Mouse (Mus musculus) megakaryocyte-erythroid progenitor cell, adult 5-6 weeks (primary cell): ENCODE data around the gene Rybp. TPM values are rescaled to one million over a fixed set of nuclear protein-coding genes. Genes with fewer than 3 reads are reported as not detected.

ENCODE experiments used
- ATAC-seq: replicated peaks from 2 replicates; pipeline ENCODE4 v1.8.0; 2016; ENCODE audit warnings: mild to moderate bottlenecking, inconsistent platforms; ENCODE audit not compliant: severe bottlenecking, poor library complexity, low FRiP score, low TSS enrichment
- total RNA-seq, 2 experiments: library from RNA; stranded (forward) in 1 of 2; stranded (reverse) in 1 of 2; fragments of 200-1000, 215-1000 nt in 1 of 2; fragments of >200 nt in 1 of 2; fragmentation: Nextera tagmentation in 1 of 2; gene quantifications; 2 replicates each; pipeline ENCODE4 v1.2.3; 2014 to 2017

The Rybp gene
- total RNA-seq, 2 experiments from 2014 or later: 29.4 to 54.9 TPM

DNA sequence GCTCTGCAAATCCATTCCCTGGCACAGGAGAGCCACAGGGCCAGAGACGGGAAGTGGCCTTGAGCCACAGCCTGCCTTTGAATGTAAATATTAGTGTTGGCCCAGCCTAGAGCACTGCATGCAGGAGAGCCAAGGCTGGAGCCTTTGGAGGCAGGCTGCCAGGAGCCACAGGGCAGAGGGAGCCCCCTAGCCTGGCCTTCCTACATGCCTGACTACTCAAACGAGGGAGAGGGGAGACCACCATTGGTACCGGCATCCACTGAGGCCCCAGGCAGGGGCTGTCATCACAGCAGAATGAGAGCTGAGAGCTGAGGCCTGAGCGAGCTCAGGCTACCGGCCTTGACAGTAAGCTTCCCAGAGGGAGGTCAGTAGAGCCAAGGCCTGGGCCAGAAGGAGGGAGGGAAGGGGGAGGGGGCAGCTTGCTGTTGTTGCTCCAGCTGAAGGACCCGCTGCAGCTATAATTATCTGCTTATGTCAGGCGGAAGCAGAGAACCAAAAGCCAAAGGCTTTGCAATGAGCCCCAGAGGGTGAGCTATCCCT is 91.3 kb downstream of the Rybp start:
- no peak for ATAC-seq

DNA sequence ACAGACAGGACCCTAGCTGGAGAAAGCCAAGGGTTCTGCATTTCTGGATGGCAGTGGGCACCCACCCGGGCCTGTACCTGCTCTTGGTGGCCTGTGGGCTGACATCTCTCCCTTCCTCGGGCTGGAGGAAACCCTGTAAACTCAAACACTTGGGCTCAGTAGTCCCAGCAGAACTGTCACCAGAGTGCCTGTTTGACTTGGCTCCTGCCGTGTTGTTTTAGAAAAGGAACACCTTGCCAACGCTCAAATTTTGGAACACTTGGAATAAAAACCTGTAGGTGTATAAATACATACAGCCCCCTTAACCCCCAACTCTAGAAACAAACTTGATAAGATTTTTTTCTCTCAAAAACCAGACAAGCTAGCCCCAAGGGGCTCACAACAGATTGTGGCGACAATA is 92.2 kb downstream of the Rybp start:
- ATAC-seq: no peak

DNA sequence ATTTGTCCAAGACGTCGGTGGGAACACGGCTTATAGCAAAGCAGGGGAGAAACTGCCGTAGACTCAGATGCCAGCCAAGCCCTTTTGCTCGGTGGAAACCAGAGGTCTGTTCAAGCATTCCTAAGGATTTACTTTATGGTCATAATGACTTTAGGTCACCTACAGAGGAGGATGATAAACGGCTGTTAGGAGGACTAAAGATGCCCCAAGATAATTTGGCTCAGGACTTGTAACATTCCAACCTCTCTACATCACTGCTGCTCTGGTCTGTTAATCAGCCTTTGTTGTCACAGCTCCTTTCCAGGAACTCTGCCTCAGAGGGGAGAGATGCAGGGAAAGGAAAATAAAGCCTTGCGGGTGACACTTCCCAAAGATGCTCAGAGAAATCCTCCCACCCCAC is 93.5 kb downstream of the Rybp start:
- ATAC-seq: no peak

DNA sequence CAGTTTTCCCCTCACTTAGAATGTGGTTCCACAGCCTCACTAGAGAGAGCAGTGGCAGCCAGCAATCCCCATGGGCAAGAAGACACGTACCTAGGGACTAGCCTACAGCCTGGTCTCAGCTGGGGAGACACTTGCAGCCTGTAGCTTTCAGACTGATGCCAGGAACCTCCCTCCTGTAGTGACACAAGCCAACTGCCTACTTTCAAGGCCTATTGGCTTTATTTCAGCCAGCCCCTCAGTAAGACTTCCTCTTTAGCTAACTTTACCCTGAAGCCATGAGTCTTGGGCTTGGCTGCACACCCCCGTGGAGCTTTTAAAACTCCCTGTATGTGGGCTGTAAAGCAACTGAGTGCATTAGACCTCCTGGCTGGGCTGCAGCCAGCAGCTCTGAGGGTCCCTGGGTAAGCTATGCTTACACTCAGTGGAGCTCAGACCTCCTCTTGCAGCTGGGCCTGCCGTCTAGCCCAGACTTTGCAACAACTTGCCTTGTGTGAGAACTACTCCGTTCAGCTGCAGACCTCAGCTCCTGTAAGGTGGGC is 94.5 kb downstream of the Rybp start:
- no peak for ATAC-seq

DNA sequence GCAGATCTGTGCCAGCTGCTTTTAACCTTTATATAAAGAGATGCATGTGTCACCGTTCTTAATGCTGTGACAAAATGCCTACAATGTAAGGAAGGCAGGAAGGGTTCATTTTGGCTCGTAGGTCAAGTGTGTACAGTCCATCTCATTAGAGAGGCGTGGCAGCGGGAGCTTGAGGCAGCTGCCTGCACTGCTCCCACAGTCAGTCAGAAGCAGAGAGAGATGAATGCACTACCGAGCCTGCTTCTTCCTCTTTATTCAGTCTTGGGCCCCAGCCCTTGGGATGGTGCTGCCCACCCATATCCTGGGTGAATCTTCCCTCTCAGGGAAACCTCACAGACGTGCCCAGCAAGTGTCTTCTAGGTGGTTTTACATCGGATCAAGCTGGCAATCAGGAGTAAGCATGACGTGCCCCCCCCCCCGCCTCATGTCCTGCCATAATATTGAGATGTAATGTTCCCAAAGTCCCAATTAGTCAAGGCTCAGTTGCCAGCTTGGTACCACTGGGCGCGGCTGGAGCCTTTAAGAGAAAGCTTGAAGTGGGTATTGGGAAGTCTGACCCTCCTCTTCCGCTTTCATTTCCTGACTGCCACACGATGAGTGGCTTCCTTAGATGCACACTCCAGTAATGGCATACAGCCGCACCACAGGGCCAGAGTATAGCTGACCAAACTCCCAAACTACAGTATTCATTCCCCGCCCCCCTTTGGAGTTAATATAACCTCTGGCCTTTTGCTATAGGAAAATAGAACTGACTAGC is 96.3 kb downstream of the Rybp start:
- no peak for ATAC-seq

DNA sequence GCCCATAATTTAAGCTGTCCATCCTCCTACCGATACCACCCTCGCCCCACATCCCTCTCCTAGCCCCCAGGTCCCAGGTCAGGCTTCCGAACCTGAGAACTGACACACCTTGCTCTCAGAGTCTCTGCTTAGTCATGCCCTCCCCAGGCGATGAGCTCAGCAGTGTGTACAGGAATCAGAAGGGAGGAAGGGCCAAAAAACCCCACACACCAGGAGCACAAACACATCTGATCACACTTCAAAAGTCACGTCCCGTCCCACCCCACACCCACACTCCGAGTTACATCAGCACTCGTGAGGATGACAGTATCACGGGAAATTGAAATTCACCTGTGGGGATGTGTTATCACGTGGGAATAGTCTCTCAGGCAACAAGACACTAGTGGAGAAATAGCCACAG is 97.0 kb downstream of the Rybp start:
- ATAC-seq: no peak

DNA sequence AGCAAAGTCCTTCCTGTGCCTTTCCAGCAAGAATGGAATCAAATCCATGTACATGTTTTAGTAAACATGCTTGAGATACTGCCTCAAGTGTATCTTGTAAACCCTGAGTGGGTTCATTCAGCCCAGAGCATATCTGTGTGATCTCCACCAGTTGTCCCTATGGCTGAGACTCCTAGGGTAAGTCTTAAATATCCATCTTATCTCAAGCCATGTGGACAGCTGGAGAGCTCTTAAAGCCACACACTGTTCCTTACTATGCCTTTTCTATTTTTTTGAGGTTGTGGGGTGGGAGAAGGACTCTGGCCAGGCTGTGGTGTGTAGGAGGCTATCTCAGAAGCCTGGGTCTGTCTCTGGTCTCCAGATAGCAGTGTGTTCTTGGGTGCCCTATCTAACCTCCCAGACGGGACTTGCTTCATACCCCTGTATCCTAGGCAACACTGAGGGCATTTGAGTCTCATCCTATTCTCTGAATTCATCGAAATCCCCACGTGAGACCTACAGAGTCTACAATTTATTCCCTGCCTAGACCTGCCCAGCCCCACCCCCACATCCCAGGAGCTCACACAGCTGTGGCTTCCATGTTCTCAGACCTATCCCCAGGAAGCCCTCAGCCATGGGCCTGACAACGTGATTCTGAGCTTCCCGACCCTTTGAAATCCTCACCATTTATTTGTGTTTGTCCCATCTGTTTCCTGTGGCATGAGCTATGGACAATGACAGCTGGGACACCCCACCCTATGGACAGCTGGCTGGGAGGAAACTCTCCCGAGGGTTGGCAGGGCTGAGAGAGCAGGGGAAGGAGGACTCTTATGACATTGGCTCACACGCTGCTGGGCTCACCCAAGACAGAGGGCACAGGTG is 98.2 kb downstream of the Rybp start:
- peak; percentile 83 for ATAC-seq

DNA sequence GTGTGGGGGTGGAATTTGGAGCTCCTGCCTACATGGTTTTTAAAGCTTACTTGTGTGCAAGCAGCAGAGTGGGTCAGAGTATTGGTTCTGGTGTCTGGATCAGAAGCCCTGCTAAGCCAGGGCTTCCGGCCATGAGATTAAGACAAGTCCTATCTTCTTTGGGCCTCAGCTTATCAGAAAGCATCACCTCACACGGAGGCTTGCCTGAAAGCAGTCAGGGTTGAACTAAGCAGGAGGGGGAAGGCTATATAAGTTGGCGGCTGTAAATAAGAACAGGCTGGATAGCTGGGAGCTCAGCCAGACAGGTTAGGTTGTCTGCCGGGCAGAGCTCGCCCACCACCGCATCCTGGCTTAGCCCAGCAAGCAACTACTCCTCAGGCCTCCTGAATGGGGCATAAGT is 99.5 kb downstream of the Rybp start:
- ATAC-seq: peak; percentile 50

DNA sequence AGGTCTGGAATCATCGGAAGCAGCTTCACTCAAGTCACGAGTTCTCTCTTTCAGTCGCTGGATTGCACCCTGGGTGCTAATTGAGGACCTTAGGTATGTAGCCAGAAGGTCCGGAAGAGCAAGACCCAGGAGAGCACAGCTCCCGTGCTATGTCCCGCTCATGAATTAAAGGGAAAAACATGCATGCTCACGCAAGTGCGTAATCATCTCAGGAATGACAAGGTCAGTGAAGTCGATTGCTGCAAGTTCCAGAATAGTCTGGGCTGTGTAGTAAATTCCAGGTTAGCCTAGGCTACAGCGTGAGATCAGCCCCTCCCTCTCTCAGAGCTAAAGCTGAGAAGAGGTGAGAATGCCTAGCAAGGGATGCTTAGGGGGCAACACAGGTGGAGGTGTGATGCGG is 100.5 kb downstream of the Rybp start:
- ATAC-seq: no peak

DNA sequence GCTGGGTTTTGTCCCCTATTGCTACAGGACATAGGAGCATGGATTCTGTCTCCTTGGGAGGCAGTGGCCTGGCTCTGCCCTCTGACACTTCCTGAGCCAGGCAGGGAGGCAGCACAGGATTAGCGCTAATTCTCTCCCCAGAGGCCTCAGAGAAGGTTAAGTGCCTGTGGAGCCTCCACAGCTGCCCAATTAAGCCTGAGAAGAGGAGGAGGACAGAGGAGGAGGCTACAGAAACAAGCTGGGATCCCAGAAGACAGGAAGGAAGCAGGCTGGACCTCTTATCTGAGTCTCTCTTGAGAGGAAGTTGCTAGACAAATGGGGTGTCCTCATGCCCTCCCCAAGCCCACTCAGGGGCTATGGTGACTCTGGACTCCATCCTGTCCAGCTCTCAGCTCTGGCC is 101.8 kb downstream of the Rybp start:
- ATAC-seq: no peak

DNA sequence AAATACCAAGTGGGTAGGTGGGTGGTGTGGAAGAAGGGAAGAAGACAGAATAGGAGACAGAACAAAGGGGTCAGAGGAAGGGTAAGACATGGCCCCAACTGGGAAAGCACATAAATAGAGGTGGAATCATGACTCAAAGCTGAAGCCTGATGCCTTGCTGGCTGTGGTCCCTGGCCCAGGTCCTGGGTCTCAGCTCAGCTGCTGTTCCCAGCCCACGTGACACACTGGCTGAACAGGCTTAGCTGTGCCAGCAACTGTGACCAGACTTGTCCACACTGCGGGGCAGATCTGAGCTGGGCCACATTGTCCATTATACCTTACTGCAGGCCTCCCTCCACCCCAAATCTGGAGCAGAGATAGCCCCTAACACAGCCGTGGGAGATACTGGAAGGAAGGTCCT is 103.9 kb downstream of the Rybp start:
- no peak for ATAC-seq

DNA sequence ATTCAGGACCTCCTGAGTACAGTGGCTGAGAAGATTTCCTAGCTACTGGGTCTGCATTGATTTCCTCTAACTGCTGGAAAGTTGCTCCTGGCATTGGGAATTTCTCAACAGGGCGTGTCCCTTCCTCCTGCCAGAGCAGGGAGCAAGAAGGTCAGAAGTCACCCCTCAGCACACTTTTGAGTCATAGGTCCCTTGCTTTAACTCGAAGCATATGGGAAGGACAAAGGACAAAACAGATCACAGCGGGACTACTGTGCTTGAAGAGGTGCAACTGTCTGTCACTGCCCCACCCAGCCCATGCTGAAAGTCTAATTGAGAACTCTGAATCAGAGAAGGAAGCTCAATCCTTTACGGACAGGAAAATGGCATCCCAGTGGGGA is 106.4 kb downstream of the Rybp start:
- ATAC-seq: no peak

DNA sequence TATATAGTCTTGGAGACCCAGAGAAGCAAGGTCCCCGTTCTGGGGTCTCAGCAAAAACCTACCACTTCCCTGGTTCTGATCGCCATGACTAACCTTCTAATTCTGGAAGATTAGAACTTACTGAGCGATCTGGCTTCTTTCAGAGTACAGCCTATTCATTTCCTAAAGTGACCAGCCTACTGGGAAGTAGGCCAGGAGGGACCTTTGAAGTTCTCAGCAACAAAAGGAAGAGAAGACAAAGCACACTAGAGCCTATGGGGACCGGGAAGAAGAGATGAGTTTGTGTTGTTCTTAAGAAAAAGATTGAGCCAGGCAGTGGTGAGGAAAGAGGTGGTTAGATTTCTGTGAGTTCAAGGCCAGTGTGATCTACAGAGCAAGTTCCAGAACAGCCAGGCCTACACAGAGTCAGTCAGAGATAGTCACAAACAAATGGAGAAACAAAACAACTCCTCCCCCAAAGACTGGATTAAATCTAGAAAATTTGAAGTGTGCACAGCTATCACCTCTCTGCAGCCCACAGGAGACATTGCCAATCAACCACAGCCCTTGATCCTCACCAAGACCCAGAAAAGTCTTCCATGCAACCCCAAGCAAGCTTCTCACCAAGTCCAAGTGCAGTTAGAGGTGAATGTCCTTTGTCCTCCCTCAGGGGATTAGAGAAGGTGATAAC is 106.9 kb downstream of the Rybp start:
- ATAC-seq: peak; percentile 20

DNA sequence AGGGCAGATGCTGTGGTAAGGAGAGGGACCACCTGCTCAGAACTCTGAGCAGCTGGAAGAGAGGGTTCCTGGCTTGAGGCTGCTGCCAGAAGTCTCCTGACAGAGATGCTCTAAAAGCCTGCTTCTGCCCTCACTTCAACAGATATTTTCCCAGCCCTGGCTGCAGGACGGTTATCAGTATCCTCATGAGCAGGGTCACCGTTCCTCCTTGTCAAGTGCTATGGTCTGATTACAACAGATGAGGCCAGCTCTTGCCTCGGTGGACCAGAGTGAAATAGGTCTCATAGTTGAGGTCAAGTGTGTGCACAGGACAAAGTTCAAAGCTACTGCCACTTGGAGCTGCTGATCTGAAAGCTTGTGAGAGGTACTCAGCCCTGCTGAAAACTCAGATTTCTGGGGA is 108.5 kb downstream of the Rybp start:
- ATAC-seq: peak; percentile 59
